Mouse (Mus musculus): ENCODE measurements at regions not wholly inside any gene's neighbourhood (a gene's known extent, or its start where the extent isn't known, plus 50 kb on each side); places are given as distances from the start of the nearest gene placed in this dataset.

DNA sequence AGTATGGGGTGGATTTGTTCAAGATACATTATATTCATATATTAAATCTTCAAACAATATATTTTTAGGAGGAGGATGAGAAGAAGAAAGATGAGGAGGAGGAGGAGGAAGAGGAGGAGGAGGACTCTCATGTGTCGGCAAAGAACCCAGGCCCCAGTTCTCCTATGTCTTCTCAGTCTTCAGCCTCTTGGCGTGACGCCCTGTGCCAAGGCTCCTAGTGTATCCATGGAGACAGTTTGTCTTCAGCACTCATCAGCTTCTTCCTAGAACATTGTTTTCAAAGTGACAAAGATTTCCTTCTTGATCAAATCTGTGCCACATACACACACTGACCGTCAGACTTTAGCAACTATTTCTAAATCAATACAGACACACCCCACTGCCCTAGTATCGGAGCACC, 156.4 kb upstream of the Tox3 start:
- TF ChIP-seq CTCF (IDR thresholded peaks at IDR 0.05; ENCODE audit: low read depth), result no peak
- TF ChIP-seq EP300 (IDR thresholded peaks at IDR 0.05; ENCODE audit: low read depth), result no peak

All from liver, embryonic 14.5 days (tissue).